Mouse (Mus musculus) C2C12 (cell line): Measurements from ENCODE around the gene Rassf1.

Experiments used
- CEBPB ChIP-seq: IDR thresholded peaks from one replicate; pipeline ENCODE4 v1.6.1; 2011; ENCODE audit warnings: low read depth, mild to moderate bottlenecking, control low read depth, moderate library complexity
- CTCF ChIP-seq: IDR thresholded peaks from one replicate; pipeline ENCODE4 v1.5.1; 2011; ENCODE audit not compliant: control insufficient read depth, insufficient read depth, insufficient read length
- MAX ChIP-seq: IDR thresholded peaks from one replicate; pipeline ENCODE4 v1.6.1; 2011; ENCODE audit warnings: mild to moderate bottlenecking, control low read depth
- MYOD1 ChIP-seq: IDR thresholded peaks from one replicate; pipeline ENCODE4 v1.6.1; 2011; ENCODE audit warnings: low read depth; ENCODE audit not compliant: control insufficient read depth, insufficient read length
- MYOG ChIP-seq: IDR thresholded peaks from one replicate; pipeline ENCODE4 v1.6.1; 2011; ENCODE audit not compliant: control insufficient read depth, insufficient read length; ENCODE audit errors: extremely low read depth
- USF1 ChIP-seq: IDR thresholded peaks from one replicate; pipeline ENCODE4 v1.6.1; 2011; ENCODE audit warnings: low read depth, mild to moderate bottlenecking, control low read depth, moderate library complexity

DNA sequence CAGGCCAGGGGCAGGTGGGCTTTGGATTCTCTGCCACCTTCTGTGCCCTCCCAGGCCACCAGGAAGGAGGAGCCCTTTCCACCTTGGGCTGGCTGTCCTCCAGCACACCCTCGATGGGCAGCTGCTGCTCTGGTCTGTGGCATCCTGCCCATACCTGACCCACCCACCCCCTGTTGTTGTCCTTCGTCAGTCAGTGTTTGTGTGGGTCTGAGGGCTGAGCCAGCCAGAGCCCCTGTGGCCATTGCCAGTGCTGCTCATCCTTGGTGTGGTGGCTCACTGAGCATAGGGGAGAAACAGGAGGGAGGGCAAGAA is 29.0 kb upstream of the Rassf1 start:
- TF ChIP-seq CTCF (no peak), USF1 (no peak), MYOD1 (no peak), MYOG (no peak), CEBPB (no peak), MAX (no peak)
